Mouse (Mus musculus) forebrain, embryonic 12.5 days (tissue): Measurements from ENCODE around the gene Npepl1. TPM values are rescaled to one million over a fixed set of nuclear protein-coding genes. Genes with fewer than 3 reads are reported as not detected.

Experiments
- ATAC-seq: fragments of 200-750 bp; cut with Nextera tagmentation; 2 replicates; pipeline ENCODE4 v1.8.0; 2017; ENCODE audit warnings: moderate TSS enrichment; ENCODE audit not compliant: low FRiP score
- H3K27ac ChIP-seq: fragments of 300-500 bp; sonication (generic); 2 replicates; pipeline ENCODE4 v1.5.1; 2016; ENCODE audit warnings: mild to moderate bottlenecking
- H3K27me3 ChIP-seq: fragments of 300-500 bp; sonication (generic); 2 replicates; pipeline ENCODE4 v1.6.1; 2016; ENCODE audit warnings: mild to moderate bottlenecking
- H3K36me3 ChIP-seq: fragments of 300-500 bp; sonication (generic); replicated peaks from 2 replicates; pipeline ENCODE4 v1.6.1; 2016; ENCODE audit warnings: mild to moderate bottlenecking
- H3K4me1 ChIP-seq: fragments of 300-500 bp; sonication (generic); 2 replicates; pipeline ENCODE4 v1.6.1; 2016
- H3K4me2 ChIP-seq: fragments of 300-500 bp; sonication (generic); 2 replicates; pipeline ENCODE4 v1.6.1; 2016; ENCODE audit warnings: mild to moderate bottlenecking, moderate library complexity
- H3K4me3 ChIP-seq: fragments of 300-500 bp; sonication (generic); replicated peaks from 2 replicates; pipeline ENCODE4 v1.5.1; 2016; ENCODE audit warnings: mild to moderate bottlenecking
- H3K9ac ChIP-seq: fragments of 300-500 bp; sonication (generic); 2 replicates; pipeline ENCODE4 v1.6.1; 2016; ENCODE audit warnings: mild to moderate bottlenecking
- H3K9me3 ChIP-seq: fragments of 300-500 bp; sonication (generic); 2 replicates; pipeline ENCODE4 v1.6.1; 2016
- WGBS: fragments of 180-500 bp; shearing (Covaris S2); methylation state at CpG from one replicate; pipeline ENCODE4 v1.1.7; 2016; 5-methylcytosine and 5-hydroxymethylcytosine counted together
- polyA plus RNA-seq: library from polyadenylated mRNA; unstranded; fragments of >200 nt; fragmentation: Nextera tagmentation; extraction: Ambion mirVana; gene quantifications from 2 replicates; pipeline ENCODE4 v1.2.1, GENCODE M21; 2016

The Npepl1 gene
- 26.4 and 26.7 TPM in 2 replicates for polyA plus RNA-seq

DNA sequence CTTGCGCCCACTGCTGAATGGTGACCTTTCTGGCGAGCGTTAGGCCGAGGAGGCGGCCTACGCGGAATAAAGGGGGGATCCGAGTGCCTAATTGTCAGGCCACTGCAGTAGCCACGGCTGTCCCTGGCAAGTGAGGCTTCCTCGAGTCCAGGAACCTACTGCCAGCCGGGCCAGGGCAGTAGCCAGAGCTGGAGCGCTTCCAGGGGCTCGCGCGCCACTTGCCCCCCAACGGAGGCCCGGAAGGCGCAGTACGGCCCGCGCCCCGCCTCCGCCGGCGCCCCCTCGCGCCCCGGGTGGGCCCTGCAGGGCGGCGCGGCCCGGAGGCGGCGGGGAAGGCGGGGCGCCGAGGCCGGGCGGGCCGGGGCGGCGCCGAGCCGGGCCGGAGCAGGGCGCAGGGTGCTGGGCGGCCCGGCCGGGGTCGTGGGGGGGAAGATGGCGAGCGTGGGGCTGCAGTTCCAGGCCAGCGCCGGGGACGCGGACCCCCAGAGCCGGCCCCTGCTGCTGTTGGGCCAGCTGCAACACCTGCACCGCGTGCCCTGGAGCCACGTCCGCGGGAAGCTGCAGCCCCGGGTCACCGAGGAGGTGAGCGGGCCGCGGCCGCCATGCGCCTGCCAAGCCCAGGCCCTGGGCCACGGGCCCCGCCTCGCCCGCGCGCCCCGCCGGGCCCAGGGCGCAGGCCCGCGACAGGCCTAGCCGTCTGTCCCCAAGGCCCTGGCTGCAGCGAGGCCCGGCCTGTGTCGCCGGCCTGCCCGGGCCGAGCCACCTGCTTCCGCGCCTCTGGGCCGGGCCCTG, at the start of gene Npepl1:
Npepl1 (plus strand) TSS at position 359 of the 792 bp plus-strand sequence.
- peaks cover 17% of the 10 kb centered on the region for H3K4me1 ChIP-seq
- no peaks in the 10 kb centered on the region for H3K9me3 ChIP-seq
- H3K27me3 ChIP-seq, result no peaks in the 10 kb centered on the region
- WGBS, result 2% methylated on average over 82 of the region's 90 CpGs
- no peaks in the 10 kb centered on the region for H3K36me3 ChIP-seq
- ATAC-seq, result peak; percentile 90
- H3K4me2 ChIP-seq, result peak within 1 kb of the TSS; percentile 91
- H3K9ac ChIP-seq, result peak within 1 kb of the TSS; percentile 87
- peak within 1 kb of the TSS; percentile 54 for H3K4me3 ChIP-seq
- peak within 1 kb of the TSS; percentile 42; the same call in 1 of the 2 replicates for H3K27ac ChIP-seq

DNA sequence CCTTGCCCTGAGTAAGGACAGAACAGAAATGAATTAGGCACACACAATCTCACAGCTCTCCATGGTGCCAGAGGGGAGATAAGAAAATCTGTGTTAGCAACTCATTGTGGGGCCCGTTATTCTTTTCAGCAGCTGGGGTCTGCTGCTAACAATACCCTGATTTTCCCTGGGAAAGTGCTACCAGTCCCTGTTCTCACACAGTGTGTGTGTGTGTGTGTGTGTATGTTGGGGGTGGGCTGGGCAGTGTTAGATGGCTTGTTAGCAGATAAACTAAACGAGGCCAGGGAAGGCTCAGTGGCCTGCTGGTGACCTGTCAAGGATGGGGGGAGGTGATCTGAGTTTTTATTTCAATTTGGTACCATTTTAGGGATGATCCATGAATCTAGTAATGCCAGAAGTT, 48.9 kb upstream of the Npepl1 start:
- H3K4me1 ChIP-seq, result peaks cover 6% of the 10 kb centered on the region; the same call in 1 of the 2 replicates
- H3K27ac ChIP-seq, result no peak overlapping the region
- H3K27me3 ChIP-seq, result no peaks in the 10 kb centered on the region; the same call in 1 of the 2 replicates
- H3K9me3 ChIP-seq, result no peaks in the 10 kb centered on the region
- no peak overlapping the region for H3K4me3 ChIP-seq
- H3K36me3 ChIP-seq, result no peaks in the 10 kb centered on the region
- no peak overlapping the region for H3K9ac ChIP-seq
- no peak overlapping the region for H3K4me2 ChIP-seq
- 22% methylated on average over 2 of the region's 2 CpGs for WGBS
- ATAC-seq, result peak; percentile 14; the same call in 1 of the 2 replicates

DNA sequence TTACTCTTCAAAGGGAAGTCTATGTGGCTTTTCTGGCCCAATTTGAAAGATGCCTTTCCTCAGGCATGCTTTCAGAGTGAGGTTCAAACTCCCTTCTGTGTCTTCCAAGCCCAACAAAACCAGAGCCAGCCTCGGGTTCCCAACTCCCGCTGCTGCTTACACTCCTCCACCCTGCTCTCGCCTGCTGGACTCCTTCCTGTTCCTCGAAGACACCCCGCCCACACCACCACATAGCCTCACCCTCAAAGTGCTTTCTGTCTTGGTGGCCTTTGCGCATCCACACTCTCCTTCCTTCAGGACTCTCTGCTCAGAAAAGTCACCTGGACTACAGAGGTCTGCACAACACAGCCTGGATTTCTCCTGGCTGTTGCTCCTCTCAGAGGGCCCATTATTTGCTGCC, 47.1 kb upstream of the Npepl1 start:
- peaks cover 6% of the 10 kb centered on the region; the same call in 1 of the 2 replicates for H3K4me1 ChIP-seq
- no peak overlapping the region for H3K9ac ChIP-seq
- no peak overlapping the region for H3K4me2 ChIP-seq
- 82% methylated on average over 6 of the region's 6 CpGs for WGBS
- H3K36me3 ChIP-seq, result no peaks in the 10 kb centered on the region
- H3K4me3 ChIP-seq, result no peak overlapping the region
- H3K27ac ChIP-seq, result no peak overlapping the region
- ATAC-seq, result no peak
- no peaks in the 10 kb centered on the region; the same call in 1 of the 2 replicates for H3K27me3 ChIP-seq
- no peaks in the 10 kb centered on the region for H3K9me3 ChIP-seq

DNA sequence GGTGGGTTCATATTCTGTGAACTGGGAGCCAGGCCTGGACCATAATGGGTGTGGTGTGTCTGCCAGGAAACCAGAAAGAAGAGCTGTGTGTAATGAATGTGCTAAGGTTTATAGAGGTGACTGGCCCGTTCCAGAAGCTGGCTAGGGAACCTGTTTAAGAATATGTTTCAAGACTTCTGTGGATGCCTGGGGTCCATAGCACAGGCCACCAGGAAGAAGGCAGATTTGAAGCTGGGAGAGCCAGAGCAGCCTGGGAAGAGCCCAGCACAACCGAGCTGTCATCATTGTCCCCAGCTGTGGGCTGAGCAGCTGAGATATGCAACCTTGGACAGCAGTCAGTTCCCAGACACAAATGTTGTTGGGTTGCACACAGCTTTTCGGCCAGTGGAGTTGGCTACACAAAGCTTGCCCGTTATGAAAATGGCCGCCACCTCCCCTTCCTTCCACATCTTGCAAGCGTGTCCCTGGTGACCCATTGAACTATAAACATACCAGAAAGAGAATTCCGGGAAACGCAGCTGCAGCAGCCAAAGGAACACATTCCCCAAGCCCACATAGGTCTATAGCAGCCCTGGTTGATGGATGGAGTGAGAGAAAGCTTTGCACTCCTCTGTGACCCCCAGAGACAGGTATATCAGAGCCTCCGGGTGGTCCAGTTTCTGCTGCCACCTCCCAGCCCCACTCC, 46.5 kb upstream of the Npepl1 start:
- Histone ChIP-seq H3K4me3 (no peak overlapping the region), H3K27ac (no peak overlapping the region), H3K9me3 (no peaks in the 10 kb centered on the region), H3K36me3 (no peaks in the 10 kb centered on the region), H3K4me2 (no peak overlapping the region), H3K9ac (no peak overlapping the region), H3K4me1 (peaks cover 6% of the 10 kb centered on the region; the same call in 1 of the 2 replicates), H3K27me3 (no peaks in the 10 kb centered on the region; the same call in 1 of the 2 replicates)
- no peak for ATAC-seq
- WGBS, result 85% methylated on average over 9 of the region's 9 CpGs

DNA sequence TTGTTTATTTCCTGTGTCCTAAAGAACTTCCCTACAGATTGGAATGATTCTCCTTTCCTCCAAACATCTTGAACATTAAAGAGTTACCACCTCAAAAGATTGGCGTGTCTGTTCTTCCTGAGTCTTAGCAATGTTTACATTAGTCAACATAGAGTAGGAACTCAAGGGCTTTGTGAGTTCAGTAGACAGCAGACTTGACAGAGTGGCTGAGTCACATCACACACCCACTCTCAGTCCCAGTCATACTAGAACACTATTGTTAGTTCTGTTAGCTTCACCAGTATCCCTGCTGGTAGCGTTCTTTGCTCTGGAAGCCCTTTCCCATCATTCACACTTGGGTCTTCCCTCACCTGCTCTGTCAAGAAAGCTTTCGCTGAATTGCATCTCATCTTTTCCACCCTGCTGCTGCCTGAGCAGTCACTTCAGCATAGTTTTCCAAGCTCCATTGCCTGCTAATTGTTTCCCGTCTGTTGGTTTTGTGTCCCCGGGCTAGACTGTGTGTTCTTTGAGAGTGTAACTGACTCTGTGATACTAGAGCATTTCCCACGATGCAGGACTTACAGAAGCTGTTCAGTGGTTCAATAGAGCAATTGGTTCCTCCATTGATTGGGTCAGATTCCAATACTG, 42.2 kb upstream of the Npepl1 start:
- Histone ChIP-seq H3K9ac (no peak overlapping the region), H3K9me3 (no peaks in the 10 kb centered on the region), H3K4me2 (no peak overlapping the region), H3K4me3 (no peak overlapping the region), H3K36me3 (no peaks in the 10 kb centered on the region), H3K27me3 (no peaks in the 10 kb centered on the region), H3K27ac (no peak overlapping the region), H3K4me1 (no peaks in the 10 kb centered on the region; the same call in 1 of the 2 replicates)
- WGBS, result 80% methylated on average over 6 of the region's 6 CpGs
- ATAC-seq, result no peak

DNA sequence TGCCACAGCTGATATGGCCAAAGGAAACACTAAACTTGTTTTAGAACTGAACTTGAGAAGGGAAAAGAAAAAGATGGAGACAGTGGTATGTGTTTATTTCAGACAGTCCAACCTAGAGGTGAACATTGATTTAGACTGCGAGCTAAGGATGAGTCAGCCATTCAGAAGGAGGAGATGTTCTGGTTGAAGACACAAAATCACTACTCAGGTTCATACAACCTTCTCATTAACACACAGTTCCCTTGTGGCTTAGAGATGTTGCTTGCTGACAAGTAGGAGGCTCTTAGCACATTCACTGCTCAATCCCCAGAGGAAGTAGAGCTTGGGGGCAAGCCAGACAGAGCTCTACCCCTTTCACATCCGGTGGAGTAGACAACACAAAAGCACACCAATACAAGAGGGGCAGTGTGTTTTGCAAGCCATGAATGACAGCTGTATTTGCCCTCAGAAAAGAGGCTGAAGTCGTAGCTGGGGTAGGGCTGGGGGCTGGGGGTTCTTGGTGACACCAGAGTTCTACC, 40.6 kb upstream of the Npepl1 start:
- H3K9ac ChIP-seq, result no peak overlapping the region
- H3K4me2 ChIP-seq, result no peak overlapping the region
- H3K4me3 ChIP-seq, result no peak overlapping the region
- H3K36me3 ChIP-seq, result no peaks in the 10 kb centered on the region
- H3K27me3 ChIP-seq, result no peaks in the 10 kb centered on the region
- no peaks in the 10 kb centered on the region for H3K9me3 ChIP-seq
- WGBS, result 72% methylated on average over 3 of the region's 3 CpGs
- peaks cover 10% of the 10 kb centered on the region for H3K4me1 ChIP-seq
- ATAC-seq, result no peak
- H3K27ac ChIP-seq, result no peak overlapping the region

DNA sequence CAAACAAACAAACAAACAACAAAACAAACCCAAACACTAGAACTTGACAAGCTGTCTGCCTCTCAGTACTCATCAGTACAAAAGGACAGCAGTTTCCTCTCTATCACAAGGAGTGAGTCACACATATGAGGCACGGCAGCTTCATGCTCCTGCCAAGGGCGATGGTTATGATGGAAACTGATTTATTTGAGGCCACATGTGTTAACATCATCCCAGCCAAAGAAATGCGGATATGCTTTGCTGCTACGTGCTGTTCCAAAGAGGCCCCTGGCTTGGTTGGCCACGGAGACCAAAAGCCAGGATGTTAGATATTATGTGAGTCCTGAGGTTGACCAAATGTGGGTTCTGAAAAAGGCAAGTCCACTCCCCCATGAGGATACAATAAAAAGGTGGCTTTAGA, 38.7 kb upstream of the Npepl1 start:
- WGBS, result 95% methylated on average over 5 of the region's 5 CpGs

DNA sequence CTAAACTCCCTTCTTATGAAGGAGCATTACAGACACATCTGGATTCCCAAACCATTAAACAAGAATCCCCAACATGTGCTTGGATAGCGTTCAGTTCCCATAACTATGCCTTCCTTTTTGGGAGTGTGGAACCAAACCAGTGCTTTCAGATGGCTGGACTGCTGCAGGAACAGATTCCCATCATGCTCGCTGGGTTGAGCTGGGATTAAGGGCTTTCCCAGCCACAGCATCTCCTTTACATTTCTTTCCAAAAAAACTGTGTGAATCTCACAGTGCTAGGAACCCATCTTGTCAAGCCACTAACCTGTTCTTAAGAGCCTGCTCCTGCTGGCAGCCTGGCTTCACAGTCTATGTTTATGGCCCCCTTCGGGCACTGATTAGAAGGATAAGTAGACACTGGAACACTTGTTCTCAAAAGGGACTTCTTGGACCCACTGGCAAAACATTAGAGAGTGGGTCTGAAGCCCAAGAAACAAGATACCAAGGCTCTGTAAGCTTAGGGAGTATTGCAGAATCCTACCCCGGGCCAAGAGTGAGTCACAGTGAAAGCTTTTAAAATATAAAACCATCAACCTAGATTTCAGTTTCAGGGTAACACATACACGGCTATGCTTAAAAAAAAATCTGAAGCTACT, 36.9 kb upstream of the Npepl1 start:
- Histone ChIP-seq H3K9ac (no peak overlapping the region), H3K36me3 (no peaks in the 10 kb centered on the region), H3K4me2 (no peak overlapping the region), H3K27me3 (no peaks in the 10 kb centered on the region), H3K9me3 (no peaks in the 10 kb centered on the region), H3K27ac (no peak overlapping the region), H3K4me1 (peaks cover 34% of the 10 kb centered on the region), H3K4me3 (no peak overlapping the region)
- WGBS, result 74% methylated on average over 5 of the region's 5 CpGs
- no peak for ATAC-seq

More for the DNA sequence above, 38.7 kb upstream of the Npepl1 start:
- ATAC-seq, result no peak
- no peak overlapping the region for H3K9ac ChIP-seq
- H3K9me3 ChIP-seq, result no peaks in the 10 kb centered on the region
- no peak overlapping the region for H3K27ac ChIP-seq
- H3K4me2 ChIP-seq, result no peak overlapping the region
- peaks cover 20% of the 10 kb centered on the region for H3K4me1 ChIP-seq
- no peak overlapping the region for H3K4me3 ChIP-seq
- H3K27me3 ChIP-seq, result no peaks in the 10 kb centered on the region
- H3K36me3 ChIP-seq, result no peaks in the 10 kb centered on the region

DNA sequence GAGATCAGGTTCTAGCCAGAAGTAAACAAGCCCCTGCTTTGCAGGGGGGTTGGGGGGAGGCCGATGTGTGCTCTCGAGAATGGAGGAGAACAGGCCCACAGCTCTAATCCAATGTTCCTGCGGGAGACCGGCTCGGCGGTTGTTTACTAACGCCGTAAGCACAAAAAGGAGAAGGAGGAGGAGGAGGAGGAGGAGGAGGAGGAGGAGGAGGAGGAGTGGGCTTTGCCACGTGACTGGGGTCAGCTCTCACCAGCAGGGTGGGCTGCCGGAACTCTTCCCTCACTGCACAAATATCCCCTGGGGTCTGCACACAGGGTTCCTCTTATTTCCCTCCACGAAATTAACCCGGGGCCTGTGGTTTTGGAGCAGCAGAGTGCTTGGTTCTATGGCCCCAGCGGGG, 35.5 kb upstream of the Npepl1 start:
- H3K9me3 ChIP-seq, result no peaks in the 10 kb centered on the region
- peaks cover 35% of the 10 kb centered on the region for H3K4me1 ChIP-seq
- H3K4me2 ChIP-seq, result peak overlapping the region; percentile 86
- H3K27ac ChIP-seq, result peak overlapping the region; percentile 90
- ATAC-seq, result peak; percentile 57
- whole genome bisulfite sequencing, result 0% methylated on average over 10 of the region's 13 CpGs
- H3K9ac ChIP-seq, result peak overlapping the region; percentile 61
- peak overlapping the region; percentile 80 for H3K4me3 ChIP-seq
- no peaks in the 10 kb centered on the region for H3K36me3 ChIP-seq
- no peaks in the 10 kb centered on the region for H3K27me3 ChIP-seq

DNA sequence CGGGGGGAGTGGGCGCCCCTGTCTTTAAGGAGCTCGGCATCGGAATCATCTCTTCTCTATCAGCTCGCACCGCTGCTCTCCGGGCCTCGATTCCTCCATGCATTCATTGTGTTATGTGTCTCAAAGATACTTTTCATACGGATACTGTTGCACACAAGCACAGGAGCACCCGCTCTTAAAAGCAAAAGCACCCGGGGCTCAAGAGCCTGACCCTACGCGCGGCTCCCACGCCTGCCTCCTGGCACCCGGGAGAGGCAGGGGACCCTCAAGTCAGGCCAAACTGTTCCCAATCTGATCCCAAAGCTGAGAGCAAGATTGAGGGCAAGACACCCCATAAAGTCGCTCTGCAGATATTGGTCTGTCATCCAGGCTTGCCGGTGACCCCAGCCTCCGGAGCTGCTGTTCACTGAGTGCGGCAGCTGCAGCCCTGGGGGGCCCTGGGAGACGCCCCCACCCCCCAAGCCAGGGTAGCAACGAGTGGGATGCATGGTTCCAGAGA, 35.0 kb upstream of the Npepl1 start:
- Histone ChIP-seq H3K27me3 (no peaks in the 10 kb centered on the region), H3K4me1 (peaks cover 35% of the 10 kb centered on the region)
- no peak; the same call in 1 of the 2 replicates for ATAC-seq

DNA sequence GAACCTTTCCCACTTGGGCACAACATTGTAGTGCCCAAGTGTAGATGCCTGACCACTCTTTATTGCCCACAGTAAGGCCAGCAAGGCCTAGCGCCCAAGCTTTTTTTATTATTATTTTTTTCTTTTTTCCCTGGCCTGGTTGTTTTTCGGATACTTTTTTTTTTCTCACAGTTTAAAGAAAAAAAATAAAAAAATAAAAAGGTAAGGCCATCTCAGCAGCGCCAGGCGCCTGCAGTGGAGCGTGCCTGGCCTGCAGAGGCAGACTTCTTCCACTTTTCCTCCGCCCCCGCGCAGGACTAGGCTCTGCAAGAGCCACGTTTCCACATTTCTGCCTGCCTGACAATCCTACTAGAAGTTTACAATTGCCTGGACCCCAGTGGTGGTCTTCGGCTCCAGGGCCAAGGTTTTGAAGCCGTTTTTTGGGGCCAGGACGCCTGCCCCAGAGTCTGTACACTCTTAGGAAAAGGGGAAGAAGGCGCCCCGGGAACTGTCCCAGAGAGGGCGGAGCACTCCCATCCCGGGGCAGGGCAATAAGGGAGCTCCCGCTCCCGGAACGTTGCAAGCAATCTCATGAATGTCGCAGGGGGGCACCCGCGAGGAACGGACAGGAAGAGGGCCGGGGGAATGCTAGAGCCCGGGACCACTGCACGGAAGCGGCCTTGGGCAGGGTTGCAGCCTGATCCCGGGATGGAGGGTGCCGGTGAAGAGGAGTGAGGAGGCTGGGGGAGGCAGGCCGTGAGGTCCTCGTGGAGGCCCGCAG, 34.3 kb upstream of the Npepl1 start, which contains the start of gene Stx16:
Stx16 (plus strand) TSS at position 636 of the 760 bp plus-strand sequence.
- under 1% methylated on average over 32 of the region's 32 CpGs for WGBS
- H3K27me3 ChIP-seq, result no peaks in the 10 kb centered on the region
- peak; percentile 89 for ATAC-seq

More for the DNA sequence above, 35.0 kb upstream of the Npepl1 start:
- Histone ChIP-seq H3K27ac (peak overlapping the region; percentile 90), H3K9me3 (no peaks in the 10 kb centered on the region), H3K4me3 (peak overlapping the region; percentile 80), H3K36me3 (no peaks in the 10 kb centered on the region), H3K9ac (peak overlapping the region; percentile 61), H3K4me2 (peak overlapping the region; percentile 86)
- WGBS, result 2% methylated on average over 22 of the region's 22 CpGs

More for the DNA sequence above, 34.3 kb upstream of the Npepl1 start, which contains the start of gene Stx16:
- Histone ChIP-seq H3K9me3 (no peaks in the 10 kb centered on the region), H3K9ac (peak within 1 kb of the TSS; percentile 80), H3K4me2 (peak within 1 kb of the TSS; percentile 86), H3K4me3 (peak within 1 kb of the TSS; percentile 80), H3K27ac (peak within 1 kb of the TSS; percentile 90), H3K36me3 (no peaks in the 10 kb centered on the region), H3K4me1 (peaks cover 40% of the 10 kb centered on the region)
